Mouse (Mus musculus): ENCODE results near the gene Tas2r125. TPM values are rescaled to one million over a fixed set of nuclear protein-coding genes. Genes with fewer than 3 reads are reported as not detected.
"Not testable (repeated sequence)": the region's sequence is repeated elsewhere in the genome, so short reads cannot be mapped to it uniquely, and the experiment has no call there.

Tas2r125 gene
- total RNA-seq (2017) = not detected in 3 replicates

DNA sequence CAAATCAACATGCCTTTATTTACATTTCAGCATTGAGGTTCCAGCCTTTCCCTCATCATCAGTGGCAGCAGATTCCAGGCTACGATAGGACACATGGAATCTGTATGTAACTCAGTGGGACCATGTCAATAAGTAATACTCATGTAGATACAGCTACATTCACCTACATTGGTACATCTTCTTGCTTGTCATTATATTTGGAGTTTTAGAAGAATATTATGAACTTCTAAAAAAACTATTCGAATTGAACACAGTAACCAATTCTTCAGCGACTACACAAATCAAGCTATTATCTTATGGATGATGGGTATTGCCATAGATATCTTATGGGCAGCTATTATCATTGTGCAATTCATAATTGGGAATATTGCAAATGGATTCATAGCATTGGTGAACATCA lies at the start of gene Tas2r125:
Tas2r125 (plus strand) TSS at position 301 of the 400 bp plus-strand sequence.
- no peak for ATAC-seq (replicated peaks; ENCODE audit: insufficient number of reproducible peaks, low FRiP score, low TSS enrichment, poor library complexity, severe bottlenecking)

- no peak for ATAC-seq (replicated peaks; ENCODE audit: insufficient number of reproducible peaks, low FRiP score, low TSS enrichment, poor library complexity, severe bottlenecking)
Measured at GRCm38 (mm10) chr6:132867708-132868107, 41.7 kb upstream of the Tas2r125 start, which contains the start of gene Tas2r110. Gene Tas2r110 (plus strand): TSS chr6:132868008.

GRCm38 (mm10) chr6:132892711-132893110 lies 16.7 kb upstream of the Tas2r125 start, which contains the start of gene Tas2r113:
Gene Tas2r113 (plus strand): TSS chr6:132893011.
- ATAC-seq (replicated peaks; ENCODE audit: insufficient number of reproducible peaks, low FRiP score, low TSS enrichment, poor library complexity, severe bottlenecking) = no peak

DNA sequence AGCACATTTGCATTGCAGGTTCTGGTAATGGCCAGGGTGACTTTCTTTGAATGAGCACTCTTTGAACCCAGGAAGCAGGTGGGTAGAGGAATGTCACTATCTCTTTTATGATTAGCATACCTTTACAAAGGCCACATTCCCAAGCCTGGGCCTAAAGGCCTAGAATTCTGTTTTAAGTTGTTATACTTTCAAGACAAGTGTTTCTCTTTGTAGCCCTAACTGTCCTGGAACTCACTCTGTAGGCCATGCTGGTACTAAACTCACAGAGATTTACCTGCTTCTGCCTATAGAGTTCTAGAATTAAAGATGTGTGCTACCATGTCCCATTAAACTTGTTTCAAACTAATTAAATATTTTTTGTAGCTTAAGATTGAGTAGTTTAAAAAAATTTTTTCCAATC lies 31.9 kb downstream of the Tas2r125 start:
- ATAC-seq (replicated peaks; ENCODE audit: insufficient number of reproducible peaks, low FRiP score, low TSS enrichment, poor library complexity, severe bottlenecking) = not testable (repeated sequence)

DNA sequence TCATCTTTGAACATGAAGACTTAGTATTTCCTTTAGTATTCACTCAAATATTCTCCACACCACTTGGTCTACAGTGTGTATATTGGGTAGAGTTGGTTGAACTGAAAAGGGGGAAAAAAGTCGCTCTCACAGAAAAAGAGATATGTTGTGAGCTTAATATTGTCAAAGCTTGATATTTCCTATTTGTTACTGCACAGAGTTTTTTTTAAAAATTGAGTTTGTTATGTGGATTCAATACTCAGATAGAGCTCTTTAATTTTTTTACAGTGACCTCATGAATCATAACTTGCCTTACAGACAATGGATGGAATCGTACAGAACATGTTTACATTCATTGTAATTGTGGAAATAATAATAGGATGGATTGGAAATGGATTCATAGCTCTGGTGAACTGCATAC lies 41.4 kb downstream of the Tas2r125 start, which contains the start of gene Tas2r129:
Tas2r129 (plus strand) TSS at position 301 of the 400 bp plus-strand sequence.
- ATAC-seq (replicated peaks; ENCODE audit: insufficient number of reproducible peaks, low FRiP score, low TSS enrichment, poor library complexity, severe bottlenecking) = no peak

GRCm38 (mm10) chr6:132957819-132958218 lies 48.4 kb downstream of the Tas2r125 start, which contains the start of gene Tas2r131:
Gene Tas2r131 (minus strand): TSS chr6:132957919.
- ATAC-seq (replicated peaks; ENCODE audit: insufficient number of reproducible peaks, low FRiP score, low TSS enrichment, poor library complexity, severe bottlenecking) = no peak

Other genes starting within 250 kb of the Tas2r125 start
- not detected in 3 replicates for gene Tas2r121, start 208.6 kb upstream of the Tas2r125 start, total RNA-seq (2017)
- gene Tas2r122, start 197.7 kb upstream of the Tas2r125 start, total RNA-seq (2017) = not detected in 3 replicates
- gene Tas2r115, start 171.6 kb upstream of the Tas2r125 start, total RNA-seq (2017) = not detected in 3 replicates
- not detected in 3 replicates for gene Tas2r124, start 154.9 kb upstream of the Tas2r125 start, total RNA-seq (2017)
- gene Tas2r102, start 147.5 kb upstream of the Tas2r125 start, total RNA-seq (2017) = not detected in 3 replicates
- gene Tas2r136, start 131.5 kb upstream of the Tas2r125 start, total RNA-seq (2017) = not detected in 3 replicates
- gene Tas2r117, start 106.8 kb upstream of the Tas2r125 start, total RNA-seq (2017) = not detected in 3 replicates
- not detected in 3 replicates for gene Tas2r123, start 62.5 kb upstream of the Tas2r125 start, total RNA-seq (2017)
- gene Tas2r116, start 54.2 kb upstream of the Tas2r125 start, total RNA-seq (2017) = not detected in 3 replicates
- gene Tas2r110, start 41.6 kb upstream of the Tas2r125 start, total RNA-seq (2017) = not detected in 3 replicates
- gene Tas2r113, start 16.6 kb upstream of the Tas2r125 start, total RNA-seq (2017) = not detected in 3 replicates
- not detected in 3 replicates for gene Tas2r129, start 41.5 kb downstream of the Tas2r125 start, total RNA-seq (2017)
- gene Tas2r131, start 48.3 kb downstream of the Tas2r125 start, total RNA-seq (2017) = not detected in 3 replicates
- gene Tas2r109, start 71.3 kb downstream of the Tas2r125 start, total RNA-seq (2017) = not detected in 3 replicates
- gene Tas2r103, start 127.5 kb downstream of the Tas2r125 start, total RNA-seq (2017) = not detected in 3 replicates
- 0.32 TPM in 1 of 3 replicates, not detected in the others for gene Tas2r140, start 146.2 kb downstream of the Tas2r125 start, total RNA-seq (2017)
- gene Smim10l1, start 195.3 kb downstream of the Tas2r125 start, total RNA-seq (2017) = 33.4 to 57.3 TPM (median 44.8 TPM) in 3 replicates